Mouse (Mus musculus) CH12.LX (cell line): ENCODE results near the gene Rhod. TPM values are rescaled to one million over a fixed set of nuclear protein-coding genes. Genes with fewer than 3 reads are reported as not detected.

Experiments used
- DNase-seq: peaks from one replicate; pipeline ENCODE4 v3.0.0-alpha.2; 2013; ENCODE audit errors: extremely low read depth
- H3K27ac ChIP-seq: 2 replicates; pipeline ENCODE4 v1.5.1; 2012; ENCODE audit warnings: low read depth, mild to moderate bottlenecking, control low read depth, moderate library complexity; ENCODE audit not compliant: insufficient read depth
- H3K27me3 ChIP-seq: replicated peaks from 2 replicates; pipeline ENCODE3; 2012; ENCODE audit warnings: inconsistent platforms
- H3K36me3 ChIP-seq, 2 experiments: replicated peaks in 1 of 2; 2 replicates each; pipeline versions ENCODE3 to v1.6.1; 2012; ENCODE audit warnings: inconsistent platforms in 1 of 2, low read length in 1 of 2, mild to moderate bottlenecking in 1 of 2, mixed read lengths in 1 of 2, moderate library complexity in 1 of 2; ENCODE audit not compliant: control insufficient read depth in 1 of 2, insufficient read depth in 1 of 2
- H3K4me1 ChIP-seq, 2 experiments: 2 replicates each; pipeline ENCODE4 v1.6.1; 2012; ENCODE audit warnings: inconsistent platforms in 1 of 2, moderate library complexity in 1 of 2; ENCODE audit not compliant: insufficient read depth in 2 of 2, control insufficient read depth in 1 of 2
- H3K4me2 ChIP-seq: 2 replicates; pipeline ENCODE4 v1.6.1; 2012; ENCODE audit warnings: low read depth, mild to moderate bottlenecking, control low read depth; ENCODE audit not compliant: poor library complexity, insufficient read depth, severe bottlenecking
- H3K4me3 ChIP-seq, 3 experiments: fragments of 150-350 bp in 1 of 3; sonication (generic) in 1 of 3; replicated peaks in 1 of 3; 2 replicates each; pipeline versions ENCODE3 to v1.5.1; 2011 to 2012; ENCODE audit warnings: low read depth in 2 of 3, low read length in 2 of 3, mild to moderate bottlenecking in 2 of 3, moderate library complexity in 2 of 3, control low read depth in 1 of 3, improper control_type of control experiment in 1 of 3, inconsistent platforms in 1 of 3, mixed read lengths in 1 of 3; ENCODE audit not compliant: poor library complexity in 1 of 3
- H3K79me2 ChIP-seq: replicated peaks from 2 replicates; pipeline ENCODE4 v1.6.1; 2012; ENCODE audit warnings: mild to moderate bottlenecking, moderate library complexity; ENCODE audit not compliant: control insufficient read depth, poor library complexity, insufficient read depth, severe bottlenecking; ENCODE audit errors: extremely low read depth
- H3K9ac ChIP-seq: 2 replicates; pipeline ENCODE4 v1.6.1; 2012; ENCODE audit warnings: low read depth, mild to moderate bottlenecking, control low read depth, moderate library complexity; ENCODE audit not compliant: insufficient read depth
- H3K9me3 ChIP-seq: replicated peaks from 2 replicates; pipeline ENCODE3; 2012; ENCODE audit warnings: low read length, inconsistent platforms, mixed read lengths
- BHLHE40 ChIP-seq: IDR thresholded peaks from 2 replicates; pipeline ENCODE4 v1.6.1; 2011; ENCODE audit warnings: mild to moderate bottlenecking, low read depth, low read length, improper control_type of control experiment
- CHD2 ChIP-seq: IDR thresholded peaks from 2 replicates; pipeline ENCODE4 v1.6.1; 2011; ENCODE audit warnings: low read length, improper control_type of control experiment
- CTCF ChIP-seq, 2 experiments: IDR thresholded peaks in 1 of 2; conservative IDR thresholded peaks in 1 of 2; 2 replicates each; pipeline ENCODE4 v1.5.1; 2011 to 2012; ENCODE audit warnings: low read depth in 2 of 2, low read length in 2 of 2, improper control_type of control experiment in 1 of 2, inconsistent platforms in 1 of 2, mild to moderate bottlenecking in 1 of 2, moderate library complexity in 1 of 2
- IRF4 ChIP-seq: IDR thresholded peaks from 2 replicates; pipeline ENCODE4 v1.6.1; 2014; ENCODE audit warnings: low read depth, mild to moderate bottlenecking, inconsistent platforms, low read length, improper control_type of control experiment
- JUN ChIP-seq: IDR thresholded peaks from 2 replicates; pipeline ENCODE4 v1.6.1; 2011; ENCODE audit warnings: low read depth, mild to moderate bottlenecking, low read length, improper control_type of control experiment, moderate library complexity; ENCODE audit not compliant: insufficient read depth
- JUND ChIP-seq: conservative IDR thresholded peaks from 2 replicates; pipeline ENCODE4 v1.6.1; 2011; ENCODE audit warnings: low read depth, low read length, improper control_type of control experiment
- KAT2A ChIP-seq: IDR thresholded peaks from 2 replicates; pipeline ENCODE4 v1.6.1; 2012; ENCODE audit warnings: low read length, improper control_type of control experiment, inconsistent platforms; ENCODE audit not compliant: insufficient replicate concordance
- MAZ ChIP-seq: IDR thresholded peaks from 2 replicates; pipeline ENCODE4 v1.6.1; 2012; ENCODE audit warnings: low read depth, mild to moderate bottlenecking, inconsistent platforms, low read length, improper control_type of control experiment, moderate library complexity
- MEF2A ChIP-seq: IDR thresholded peaks from 2 replicates; pipeline ENCODE4 v1.6.1; 2014; ENCODE audit warnings: low read depth, mild to moderate bottlenecking, inconsistent platforms, low read length, improper control_type of control experiment, borderline replicate concordance
- NRF1 ChIP-seq: IDR thresholded peaks from 2 replicates; pipeline ENCODE4 v1.6.1; 2014; ENCODE audit warnings: low read depth, mild to moderate bottlenecking, inconsistent platforms, low read length, improper control_type of control experiment, moderate library complexity
- PAX5 ChIP-seq: IDR thresholded peaks from 2 replicates; pipeline ENCODE4 v1.6.1; 2012; ENCODE audit warnings: low read length, inconsistent platforms, mixed read lengths
- POLR2A ChIP-seq: IDR thresholded peaks from 2 replicates; pipeline ENCODE4 v1.6.1; 2011; ENCODE audit warnings: low read depth, mild to moderate bottlenecking, improper control_type of control experiment, low read length
- RCOR1 ChIP-seq: conservative IDR thresholded peaks from 2 replicates; pipeline ENCODE4 v1.6.1; 2012; ENCODE audit warnings: low read depth, mild to moderate bottlenecking, inconsistent platforms, low read length, improper control_type of control experiment
- SMC3 ChIP-seq: IDR thresholded peaks from 2 replicates; pipeline ENCODE4 v1.6.1; 2011; ENCODE audit warnings: low read depth, low read length, improper control_type of control experiment
- TBP ChIP-seq: conservative IDR thresholded peaks from 2 replicates; pipeline ENCODE4 v1.6.1; 2011; ENCODE audit warnings: low read depth, low read length, improper control_type of control experiment
- UBTF ChIP-seq: IDR thresholded peaks from 2 replicates; pipeline ENCODE4 v1.6.1; 2012; ENCODE audit warnings: low read depth, mild to moderate bottlenecking, inconsistent platforms, low read length, improper control_type of control experiment, moderate library complexity
- USF1 ChIP-seq: IDR thresholded peaks from 2 replicates; pipeline ENCODE4 v1.6.1; 2014; ENCODE audit warnings: low read depth, mild to moderate bottlenecking, inconsistent platforms, low read length, improper control_type of control experiment
- USF2 ChIP-seq: conservative IDR thresholded peaks from 2 replicates; pipeline ENCODE4 v1.6.1; 2011; ENCODE audit warnings: low read depth, low read length, improper control_type of control experiment
- ZKSCAN1 ChIP-seq: IDR thresholded peaks from 2 replicates; pipeline ENCODE4 v1.6.1; 2012; ENCODE audit warnings: low read depth, inconsistent platforms, low read length, improper control_type of control experiment, borderline replicate concordance
- ZMIZ1 ChIP-seq: IDR thresholded peaks from 2 replicates; pipeline ENCODE4 v1.6.1; 2012; ENCODE audit warnings: low read depth, mild to moderate bottlenecking, inconsistent platforms, low read length, improper control_type of control experiment
- dilution Hi-C: fragments of 300-500 bp; cut with MboI; formaldehyde crosslinking; loops from 2 replicates; pipeline ENCODE4 v1.14.3; 2020; ENCODE audit warnings: low sequenced_read_pairs; ENCODE audit not compliant: extremely low pct_unique_long_range_greater_than_20kb, extremely low pct_ligation_motif_present
- in situ Hi-C: fragments of 300-500 bp; cut with MboI; formaldehyde crosslinking; loops from 3 replicates; pipeline ENCODE4 v1.14.3; 2019; ENCODE audit warnings: low sequenced_read_pairs, low pct_ligation_motif_present, low pct_unique_long_range_greater_than_20kb, mixed read lengths
- polyA plus RNA-seq: library from polyadenylated mRNA; unstranded; fragments of >175 nt; gene quantifications from 2 replicates; pipeline ENCODE4 v1.2.1, GENCODE M21; 2012; ENCODE audit warnings: low read depth; ENCODE audit not compliant: insufficient read length
- total RNA-seq, 2 experiments: library from RNA; depleted of rRNA; stranded (reverse); fragments of 300-350 nt in 1 of 2; fragments of >200 nt in 1 of 2; gene quantifications; 2 replicates each; pipeline ENCODE4 v1.2.3; 2012 to 2014

Rhod gene
- total and polyA plus RNA-seq, 3 experiments = 14.4 to 20.1 (median 19.3) TPM

DNA sequence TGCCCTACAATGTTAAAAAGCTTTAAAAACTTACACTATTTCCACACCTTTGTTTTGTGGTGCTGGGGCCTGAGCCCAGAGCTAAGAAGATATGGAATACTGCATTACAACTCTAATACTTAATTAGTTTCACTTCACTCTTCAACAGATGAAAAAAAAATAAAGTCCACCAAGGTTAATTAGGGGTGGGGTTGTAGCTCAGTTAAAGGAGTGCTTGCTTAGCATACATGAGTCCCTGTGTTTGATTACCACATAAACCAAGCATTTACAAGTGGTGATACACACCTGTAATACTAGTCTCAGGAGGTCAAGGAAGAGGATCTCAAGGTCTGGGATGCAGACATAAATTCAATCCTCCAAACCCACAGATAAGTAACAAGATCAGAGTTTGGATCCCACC lies 52.0 kb downstream of the Rhod start:
- no peak for DNase-seq
- H3K4me1 ChIP-seq = peaks cover 0 to 24% of the 10 kb centered on the region in 2 experiments; a peak in 2 of 4 replicates
- no peaks in the 10 kb centered on the region for H3K27me3 ChIP-seq
- H3K36me3 ChIP-seq = peaks cover 20 to 54% of the 10 kb centered on the region in 2 experiments
- H3K79me2 ChIP-seq = peaks cover 22% of the 10 kb centered on the region
- H3K27ac ChIP-seq = no peak overlapping the region
- no peaks in the 10 kb centered on the region for H3K9me3 ChIP-seq
- in situ Hi-C loops (loop anchor here (10.0 kb wide), 1 partner anchor 52 kb away; no protein-coding TSS in a partner anchor), dilution Hi-C loops (no loop called here)
- H3K4me3 ChIP-seq = no peak overlapping the region
- TF ChIP-seq UBTF (no peak), JUND (no peak), PAX5 (no peak), ZMIZ1 (no peak), SMC3 (no peak), POLR2A (no peak), BHLHE40 (no peak), ZKSCAN1 (no peak), JUN (no peak), IRF4 (no peak), NRF1 (no peak), MEF2A (no peak), USF1 (no peak), USF2 (no peak), TBP (no peak), MAZ (no peak), CHD2 (no peak), KAT2A (no peak), CTCF (conservative IDR thresholded peaks at IDR 0.05 in 1 of 2, IDR thresholded peaks at IDR 0.05 in 1 of 2; ENCODE audit: low read depth in 2 of 2, low read length in 2 of 2) (no peak)
- H3K4me2 ChIP-seq = no peak overlapping the region
- no peak overlapping the region for H3K9ac ChIP-seq

DNA sequence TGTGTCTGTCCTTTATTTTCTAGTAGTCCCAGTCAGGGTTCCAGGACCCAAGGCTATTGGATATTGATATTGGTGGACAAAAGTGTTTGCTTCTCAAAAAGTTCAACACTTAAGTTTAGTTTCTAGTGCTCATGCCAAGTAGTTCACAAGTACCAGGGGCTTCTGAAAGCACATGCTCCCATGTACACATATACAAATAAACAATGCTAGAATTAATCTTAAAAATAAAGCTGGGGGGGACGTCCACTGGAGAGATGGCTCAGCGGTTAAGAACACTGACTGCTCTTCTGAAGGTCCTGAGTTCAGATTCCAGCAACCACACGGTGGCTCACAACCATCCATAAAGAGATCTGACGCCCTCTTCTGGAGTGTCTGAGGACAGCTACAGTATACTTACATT lies 54.2 kb downstream of the Rhod start:
- Histone ChIP-seq H3K79me2 (peaks cover 17% of the 10 kb centered on the region; the same call in 1 of the 2 replicates), H3K9ac (no peak overlapping the region), H3K4me3 (no peak overlapping the region), H3K27me3 (no peaks in the 10 kb centered on the region), H3K27ac (no peak overlapping the region), H3K4me2 (no peak overlapping the region), H3K4me1 (peaks cover 0 to 19% of the 10 kb centered on the region in 2 experiments; a peak in 2 of 4 replicates), H3K36me3 (peaks cover 17 to 46% of the 10 kb centered on the region in 2 experiments), H3K9me3 (no peaks in the 10 kb centered on the region)
- DNase-seq = no peak
- dilution Hi-C loops (no loop called here), in situ Hi-C loops (loop anchor here (10.0 kb wide), 1 partner anchor 50 kb away; no protein-coding TSS in a partner anchor)
- no peak for TF ChIP-seq RCOR1
- peak in 1 of 2 experiments; percentile 16; a peak in 1 of 4 replicates for TF ChIP-seq CTCF (conservative IDR thresholded peaks at IDR 0.05 in 1 of 2, IDR thresholded peaks at IDR 0.05 in 1 of 2; ENCODE audit: low read depth in 2 of 2, low read length in 2 of 2)
